Mouse (Mus musculus): ENCODE results near the gene Scp2.

GRCm38 (mm10) chr4:107998641-107999332, 146.0 kb downstream of the Scp2 start:
- TF ChIP-seq ZNF384 (IDR thresholded peaks at IDR 0.05; ENCODE audit: low read depth, low read length): no peak
- no peak for TF ChIP-seq HCFC1 (IDR thresholded peaks at IDR 0.05; ENCODE audit: borderline replicate concordance, insufficient read depth, low read length)
- no peak for TF ChIP-seq CHD2 (IDR thresholded peaks at IDR 0.05; ENCODE audit: low read depth, low read length)

Measured in ES-E14 (cell line).